ENCODE assay signal across 10 mouse cellular contexts in the genomic region with DNA sequence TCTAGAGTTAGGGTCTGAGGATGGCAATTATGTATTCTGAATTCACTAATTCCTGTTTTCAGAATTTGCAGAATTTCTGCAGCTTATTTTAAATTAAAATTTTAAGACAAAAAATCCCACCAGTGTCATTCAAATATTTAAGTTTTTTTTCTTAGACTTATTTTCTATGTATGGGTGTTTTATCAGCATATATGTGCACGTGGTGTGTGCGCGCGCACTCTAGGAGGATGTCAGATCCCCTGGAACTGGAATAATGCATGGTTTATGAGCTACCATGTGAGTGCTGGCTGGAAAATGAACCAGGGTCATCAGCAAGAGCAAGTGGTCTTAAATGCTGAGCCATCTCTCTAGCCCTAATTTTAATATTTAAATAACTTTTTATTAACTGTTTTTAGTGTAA. TPM values are rescaled to one million over a fixed set of nuclear protein-coding genes. Genes with fewer than 3 reads are reported as not detected.
A peak's percentile ranks its signal among the peaks of the same experiment; 100 is the strongest.
DNase-seq lines count a peak whose midpoint lies in the region; ATAC-seq and TF ChIP-seq lines count a peak whose summit lies in the region.
"Had no signal": no experiment of that assay in that cellular context is flagged by ENCODE, and none has a peak within 500 bp of the region (broad histone marks: within the 10 kb centered on the region; RNA-seq: fewer than 3 reads in every experiment).

No protein-coding gene starts in this region.

- H3K4me3 ChIP-seq in liver, embryonic 11.5 days (ENCODE audit: low read depth, low read length): peak overlapping the region; percentile 83; the same call in 1 of the 2 replicates
- H3K4me3 ChIP-seq in forebrain, embryonic 15.5 days: peak overlapping the region; percentile 93; the same call in 1 of the 2 replicates
- H3K4me3 ChIP-seq in limb, embryonic 13.5 days: peak overlapping the region; percentile 75
- peak overlapping the region; percentile 81 for H3K4me3 ChIP-seq in myocyte

- no peak overlapping the region for H3ac ChIP-seq in myocyte (ENCODE audit: control insufficient read depth, insufficient read length)

- no peaks in the 10 kb centered on the region for H3K27me3 ChIP-seq in liver, embryonic 11.5 days (replicated peaks; ENCODE audit: control insufficient read depth, insufficient read depth, low read length)
- no peaks in the 10 kb centered on the region for H3K27me3 ChIP-seq in forebrain, embryonic 15.5 days
- no peaks in the 10 kb centered on the region for H3K27me3 ChIP-seq in limb, embryonic 13.5 days
- H3K27me3 ChIP-seq in myocyte (ENCODE audit: control insufficient read depth, insufficient read depth, insufficient read length): no peaks in the 10 kb centered on the region

- no peaks in the 10 kb centered on the region for H3K9me3 ChIP-seq in liver, embryonic 11.5 days (ENCODE audit: control insufficient read depth, low read length)
- H3K9me3 ChIP-seq in forebrain, embryonic 15.5 days: no peaks in the 10 kb centered on the region
- no peaks in the 10 kb centered on the region for H3K9me3 ChIP-seq in limb, embryonic 13.5 days
- H3K9me3 ChIP-seq: G1E had no signal

- H3K4me2 ChIP-seq in liver, embryonic 11.5 days: peak overlapping the region; percentile 95; the same call in 1 of the 2 replicates
- H3K4me2 ChIP-seq in forebrain, embryonic 15.5 days (replicated peaks): peak overlapping the region; percentile 62
- H3K4me2 ChIP-seq in limb, embryonic 13.5 days (replicated peaks): peak overlapping the region; percentile 80
- H3K4me2 ChIP-seq in myocyte (ENCODE audit: low read depth): peak overlapping the region; percentile 88

- no peak overlapping the region for H3K9ac ChIP-seq in liver, embryonic 11.5 days (ENCODE audit: low read depth, low read length)
- peak overlapping the region; percentile 91; the same call in 1 of the 2 replicates for H3K9ac ChIP-seq in forebrain, embryonic 15.5 days (replicated peaks)
- H3K9ac ChIP-seq in limb, embryonic 13.5 days: 0 out of 2 replicates have a peak overlapping the region, but pooled peaks have one; percentile 85

- H3K27ac ChIP-seq in liver, embryonic 11.5 days (ENCODE audit: low read depth, low read length): no peak overlapping the region
- H3K27ac ChIP-seq in forebrain, embryonic 15.5 days (replicated peaks): no peak overlapping the region
- no peak overlapping the region for H3K27ac ChIP-seq in limb, embryonic 13.5 days

- H3K4me1 ChIP-seq in liver, embryonic 11.5 days (replicated peaks; ENCODE audit: control insufficient read depth, insufficient read depth, low read length): peaks cover 12% of the 10 kb centered on the region
- peaks cover 29% of the 10 kb centered on the region for H3K4me1 ChIP-seq in forebrain, embryonic 15.5 days
- H3K4me1 ChIP-seq in limb, embryonic 13.5 days: peaks cover 27% of the 10 kb centered on the region

- no peak for ATAC-seq in liver, embryonic 11.5 days (replicated peaks; ENCODE audit: low FRiP score)
- no peak for ATAC-seq in forebrain, embryonic 15.5 days (replicated peaks)
- ATAC-seq in limb, embryonic 13.5 days (ENCODE audit: low FRiP score, low read depth): no peak

- 95% methylated on average over 4 of the region's 4 CpGs for WGBS in liver, embryonic 11.5 days
- 92% methylated on average over 4 of the region's 4 CpGs for WGBS in forebrain, embryonic 15.5 days
- 95% methylated on average over 4 of the region's 4 CpGs for WGBS in limb, embryonic 13.5 days

- DNase-seq in liver, embryonic 11.5 days (ENCODE audit: low spot score): no peak
- no peak for DNase-seq in liver
- no peak for DNase-seq in gastrocnemius, postnatal 4 days (ENCODE audit: low spot score in 2 of 2)
- DNase-seq in T-cell, adult 2 months (ENCODE audit: low spot score): no peak
- DNase-seq: adrenal gland, postnatal 14 days; gastrocnemius, postnatal 14 days had no signal

- TF ChIP-seq POLR2A in myocyte (IDR thresholded peaks at IDR 0.05; ENCODE audit: insufficient read length, low read depth): no peak

- H3K79me2 ChIP-seq in myocyte (ENCODE audit: control insufficient read depth, insufficient read depth): peaks cover 36% of the 10 kb centered on the region

- no peaks in the 10 kb centered on the region; the same call in 1 of the 2 replicates for H3K36me3 ChIP-seq in liver, embryonic 11.5 days (ENCODE audit: control insufficient read depth, insufficient read depth, low read length)
- peaks cover 11% of the 10 kb centered on the region for H3K36me3 ChIP-seq in forebrain, embryonic 15.5 days
- H3K36me3 ChIP-seq in limb, embryonic 13.5 days: 0 out of 2 replicates have a peak, but pooled peaks cover 3% of the 10 kb centered on the region
- peaks cover 8% of the 10 kb centered on the region for H3K36me3 ChIP-seq in myocyte (ENCODE audit: control insufficient read depth, insufficient read depth)

TF ChIP-seq in myocyte, 11 proteins besides CTCF, POLR2A, EP300 and RAD21:
- TF ChIP-seq CEBPB (IDR thresholded peaks at IDR 0.05; ENCODE audit: insufficient read depth, poor library complexity, severe bottlenecking) (no peak), SRF (IDR thresholded peaks at IDR 0.05; ENCODE audit: control insufficient read depth, insufficient read length, low read depth) (no peak), REST (IDR thresholded peaks at IDR 0.05; ENCODE audit: insufficient read depth, insufficient read length) (no peak), TCF12 (IDR thresholded peaks at IDR 0.05; ENCODE audit: insufficient read depth, poor library complexity, severe bottlenecking) (no peak), MYOD1 (IDR thresholded peaks at IDR 0.05; ENCODE audit: control insufficient read depth in 1 of 3, insufficient read length in 2 of 3, low read depth in 2 of 3) (no peak), E2F4 (IDR thresholded peaks at IDR 0.05; ENCODE audit: insufficient read depth) (no peak), MAX (IDR thresholded peaks at IDR 0.05; ENCODE audit: low read depth) (no peak), TCF3 (IDR thresholded peaks at IDR 0.05; ENCODE audit: insufficient read length, low read depth) (no peak), USF1 (IDR thresholded peaks at IDR 0.05; ENCODE audit: low read depth) (no peak), MYOG (IDR thresholded peaks at IDR 0.05; ENCODE audit: control insufficient read depth in 1 of 3, insufficient read depth in 1 of 3, insufficient read length in 2 of 3, low read depth in 2 of 3) (no peak), POLR2AphosphoS2 (IDR thresholded peaks at IDR 0.05; ENCODE audit: insufficient read length, low read depth) (no peak)

RNA-seq across cellular contexts. Expression of gene Zfp322a, which starts 1.1 kb away (rescaled TPM):
- polyA plus RNA-seq in liver, embryonic 11.5 days (2014; fragmentation: Nextera tagmentation; extraction: Ambion mirVana): 36.4 and 37.0 TPM in 2 replicates
- polyA plus RNA-seq in forebrain, embryonic 15.5 days (2015; fragmentation: Nextera tagmentation; extraction: Ambion mirVana): 58.3 and 60.9 TPM in 2 replicates
- polyA plus RNA-seq in limb, embryonic 13.5 days (2015; fragmentation: Nextera tagmentation; extraction: Ambion mirVana): 65.0 and 70.3 TPM in 2 replicates
- polyA plus RNA-seq in myocyte (2012; fragmentation: generic; extraction: Trizol): 4.3 TPM
- 10 to 100 TPM; 17.8 to 20.8 TPM for total RNA-seq in gastrocnemius, postnatal 4 days (2021)

RNA-seq across cellular contexts. Expression of gene Abt1, which starts 53.6 kb away (rescaled TPM):
- 13.1 and 13.4 TPM in 2 replicates for polyA plus RNA-seq in liver, embryonic 11.5 days (2014; fragmentation: Nextera tagmentation; extraction: Ambion mirVana)
- polyA plus RNA-seq in forebrain, embryonic 15.5 days (2015; fragmentation: Nextera tagmentation; extraction: Ambion mirVana): 13.0 and 13.2 TPM in 2 replicates
- 13.4 and 14.8 TPM in 2 replicates for polyA plus RNA-seq in limb, embryonic 13.5 days (2015; fragmentation: Nextera tagmentation; extraction: Ambion mirVana)
- 7.4 TPM for polyA plus RNA-seq in myocyte (2012; fragmentation: generic; extraction: Trizol)
- total RNA-seq in gastrocnemius, postnatal 4 days (2021): 1 to 10 TPM; 6.2 to 6.6 TPM
